Mouse (Mus musculus) lung, embryonic 14.5 days (tissue): ENCODE measurements around the gene Baiap2. TPM values are rescaled to one million over a fixed set of nuclear protein-coding genes. Genes with fewer than 3 reads are reported as not detected.

ENCODE experiments used
- ATAC-seq: fragments of 200-750 bp; cut with Nextera tagmentation; 2 replicates; pipeline ENCODE4 v1.8.0; 2017; ENCODE audit warnings: mild to moderate bottlenecking, moderate TSS enrichment, moderate library complexity; ENCODE audit not compliant: insufficient read depth
- DNase-seq: peaks from one replicate; pipeline ENCODE4 v3.0.0-alpha.2; 2015
- H3K27ac ChIP-seq: fragments of 300-500 bp; sonication (generic); 2 replicates; pipeline ENCODE4 v1.5.1; 2014; ENCODE audit warnings: low read depth, mild to moderate bottlenecking, moderate library complexity
- H3K27me3 ChIP-seq: fragments of 300-500 bp; sonication (generic); 2 replicates; pipeline ENCODE4 v1.6.1; 2014; ENCODE audit warnings: low read length, control low read depth; ENCODE audit not compliant: insufficient read depth
- H3K36me3 ChIP-seq: fragments of 300-500 bp; sonication (generic); 2 replicates; pipeline ENCODE4 v1.6.1; 2014; ENCODE audit warnings: control low read depth; ENCODE audit not compliant: insufficient read depth
- H3K4me1 ChIP-seq: fragments of 300-500 bp; sonication (generic); 2 replicates; pipeline ENCODE4 v1.6.1; 2014; ENCODE audit warnings: antibody characterized with exemption, control low read depth; ENCODE audit not compliant: insufficient read depth
- H3K4me2 ChIP-seq: fragments of 300-500 bp; sonication (generic); 2 replicates; pipeline ENCODE4 v1.6.1; 2014; ENCODE audit warnings: mild to moderate bottlenecking
- H3K4me3 ChIP-seq: fragments of 300-500 bp; sonication (generic); 2 replicates; pipeline ENCODE4 v1.5.1; 2014; ENCODE audit warnings: low read depth, low read length
- H3K9ac ChIP-seq: fragments of 300-500 bp; sonication (generic); 2 replicates; pipeline ENCODE4 v1.6.1; 2014
- H3K9me3 ChIP-seq: fragments of 300-500 bp; sonication (generic); 2 replicates; pipeline ENCODE4 v1.6.1; 2016; ENCODE audit warnings: low read depth, low read length, control low read depth
- CTCF ChIP-seq: IDR thresholded peaks from 2 replicates; pipeline ENCODE4 v1.5.1; 2016; ENCODE audit warnings: antibody characterized with exemption, low read depth
- WGBS: fragments of 180-500 bp; shearing (Covaris S2); extraction: QIAGEN DNeasy Blood & Tissue Kit; methylation state at CpG from one replicate; pipeline ENCODE4 v1.1.7; 2014; 5-methylcytosine and 5-hydroxymethylcytosine counted together
- polyA plus RNA-seq: library from polyadenylated mRNA; unstranded; fragments of >200 nt; fragmentation: Nextera tagmentation; extraction: Ambion mirVana; gene quantifications from 2 replicates; pipeline ENCODE4 v1.2.1, GENCODE M21; 2014

Baiap2 gene
- polyA plus RNA-seq, 1 experiment from 2014 or later, result 20.4 TPM

- no peaks in the 10 kb centered on the region for H3K27me3 ChIP-seq
- H3K4me3 ChIP-seq, result no peak overlapping the region
- H3K4me1 ChIP-seq, result no peaks in the 10 kb centered on the region
- peaks cover 20% of the 10 kb centered on the region; the same call in 1 of the 2 replicates for H3K36me3 ChIP-seq
- H3K4me2 ChIP-seq, result no peak overlapping the region
- no peak for DNase-seq
- WGBS, result 65% methylated on average over 3 of the region's 3 CpGs
- H3K27ac ChIP-seq, result no peak overlapping the region
- TF ChIP-seq CTCF, result no peak
- no peaks in the 10 kb centered on the region for H3K9me3 ChIP-seq
- H3K9ac ChIP-seq, result no peak overlapping the region
- no peak for ATAC-seq
Measured at GRCm38 (mm10) chr11:119961511-119961910, 18.9 kb downstream of the Baiap2 start.

GRCm38 (mm10) chr11:119965053-119965452, 22.5 kb downstream of the Baiap2 start:
- H3K9me3 ChIP-seq, result no peaks in the 10 kb centered on the region
- H3K4me2 ChIP-seq, result no peak overlapping the region
- H3K27ac ChIP-seq, result no peak overlapping the region
- WGBS, result 25% methylated on average over 9 of the region's 9 CpGs
- H3K4me1 ChIP-seq, result no peaks in the 10 kb centered on the region
- no peak overlapping the region for H3K4me3 ChIP-seq
- TF ChIP-seq CTCF, result no peak
- H3K27me3 ChIP-seq, result no peaks in the 10 kb centered on the region
- DNase-seq, result no peak
- ATAC-seq, result no peak
- H3K36me3 ChIP-seq, result peaks cover 27% of the 10 kb centered on the region; the same call in 1 of the 2 replicates
- H3K9ac ChIP-seq, result no peak overlapping the region

DNA sequence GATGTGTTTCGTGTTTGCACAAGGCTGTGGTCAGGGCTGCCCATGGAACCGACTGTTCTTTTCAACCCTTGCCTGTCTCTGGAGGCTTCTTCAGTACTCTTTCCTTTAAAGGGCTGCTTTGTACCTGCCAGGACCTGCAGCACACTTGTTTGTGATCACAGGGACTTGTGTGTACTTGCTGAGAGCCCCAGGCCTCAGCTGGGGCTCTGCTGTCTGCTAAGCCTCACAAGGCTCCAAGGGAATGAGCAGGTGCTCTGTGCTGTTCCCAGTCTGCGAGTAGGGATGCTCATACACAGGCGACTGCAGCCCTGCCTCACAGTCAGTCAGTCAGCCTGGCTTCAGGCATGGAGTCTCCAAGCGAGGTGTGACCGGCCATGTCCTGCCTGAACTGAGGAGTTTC, 23.7 kb downstream of the Baiap2 start:
- Histone ChIP-seq H3K9ac (no peak overlapping the region), H3K4me2 (no peak overlapping the region), H3K4me3 (no peak overlapping the region), H3K9me3 (no peaks in the 10 kb centered on the region), H3K27ac (no peak overlapping the region), H3K27me3 (no peaks in the 10 kb centered on the region), H3K36me3 (peaks cover 23% of the 10 kb centered on the region; the same call in 1 of the 2 replicates), H3K4me1 (no peaks in the 10 kb centered on the region)
- no peak for DNase-seq
- TF ChIP-seq CTCF, result no peak
- ATAC-seq, result no peak
- 80% methylated on average over 6 of the region's 6 CpGs for whole genome bisulfite sequencing

GRCm38 (mm10) chr11:119967401-119967800, 24.8 kb downstream of the Baiap2 start:
- no peak overlapping the region for H3K4me2 ChIP-seq
- peaks cover 23% of the 10 kb centered on the region; the same call in 1 of the 2 replicates for H3K36me3 ChIP-seq
- ATAC-seq (no peak), DNase-seq (no peak)
- no peak for TF ChIP-seq CTCF
- 73% methylated on average over 8 of the region's 8 CpGs for WGBS
- no peak overlapping the region for H3K9ac ChIP-seq
- H3K27me3 ChIP-seq, result no peaks in the 10 kb centered on the region
- H3K27ac ChIP-seq, result no peak overlapping the region
- no peak overlapping the region for H3K4me3 ChIP-seq
- H3K4me1 ChIP-seq, result no peaks in the 10 kb centered on the region
- H3K9me3 ChIP-seq, result no peaks in the 10 kb centered on the region

DNA sequence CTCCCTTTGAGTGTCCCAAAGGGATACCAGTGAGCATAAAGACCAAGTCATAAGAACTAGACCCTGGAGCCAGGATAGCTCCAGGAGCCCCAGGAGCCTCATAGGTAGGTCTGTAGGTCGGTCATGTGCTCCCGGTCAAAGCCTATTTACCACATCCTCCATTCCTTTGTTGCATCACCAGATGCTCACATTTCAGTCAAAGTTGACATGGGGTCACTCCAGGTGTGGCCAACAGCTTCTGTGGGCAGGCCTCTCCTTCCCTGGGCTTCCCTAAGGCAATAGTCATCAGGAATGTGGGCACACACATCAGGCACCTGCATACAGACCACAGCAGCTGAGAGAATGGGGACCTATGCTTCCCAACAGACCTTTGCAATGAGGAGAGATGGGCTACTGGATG, 25.3 kb downstream of the Baiap2 start:
- no peak overlapping the region for H3K27ac ChIP-seq
- DNase-seq (no peak), ATAC-seq (no peak)
- H3K4me3 ChIP-seq, result no peak overlapping the region
- 76% methylated on average over 2 of the region's 2 CpGs for WGBS
- TF ChIP-seq CTCF, result no peak
- no peaks in the 10 kb centered on the region for H3K4me1 ChIP-seq
- no peaks in the 10 kb centered on the region for H3K27me3 ChIP-seq
- H3K4me2 ChIP-seq, result no peak overlapping the region
- no peak overlapping the region for H3K9ac ChIP-seq
- no peaks in the 10 kb centered on the region for H3K9me3 ChIP-seq
- H3K36me3 ChIP-seq, result peaks cover 23% of the 10 kb centered on the region; the same call in 1 of the 2 replicates

DNA sequence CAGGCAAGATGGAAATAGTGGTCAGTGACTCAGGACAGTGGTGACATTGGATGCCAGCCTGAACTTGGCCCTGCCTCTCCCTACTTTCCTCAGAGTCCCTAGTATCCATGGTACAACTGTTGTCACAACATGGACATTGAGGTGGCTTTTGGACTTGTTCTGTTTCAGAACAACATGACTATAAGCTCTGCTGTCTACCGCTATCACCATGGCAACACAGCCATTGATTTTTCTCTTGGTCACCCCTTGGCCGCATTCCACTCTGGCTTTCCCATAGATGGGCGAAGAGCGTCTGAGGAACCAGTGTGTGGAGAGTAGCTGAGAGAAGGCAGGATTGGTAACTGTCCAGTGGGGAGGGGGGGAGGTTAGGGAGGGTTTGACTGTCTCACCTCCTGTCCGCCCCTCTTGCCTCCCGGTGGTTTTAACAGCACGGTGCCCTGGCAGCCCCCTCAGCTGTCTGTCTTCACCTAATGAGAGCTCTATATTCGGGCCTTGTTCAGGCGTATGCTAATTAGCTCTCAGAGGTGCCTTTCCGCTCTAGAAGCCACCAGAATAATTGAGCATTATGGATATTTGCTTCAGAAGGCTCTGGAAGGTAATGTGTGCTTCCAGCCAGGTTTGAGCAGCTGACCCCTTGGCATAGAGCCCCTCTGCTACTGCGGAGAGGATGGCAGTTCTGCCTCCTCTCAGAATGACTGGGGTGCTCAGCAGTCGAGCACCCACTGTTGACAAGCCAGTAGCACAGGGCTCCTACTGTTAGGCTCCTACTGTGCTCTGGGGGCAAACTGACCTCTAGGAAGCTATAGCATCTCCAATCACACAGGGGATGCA, 27.7 kb downstream of the Baiap2 start:
- no peaks in the 10 kb centered on the region for H3K4me1 ChIP-seq
- no peaks in the 10 kb centered on the region for H3K27me3 ChIP-seq
- peaks cover 15% of the 10 kb centered on the region; the same call in 1 of the 2 replicates for H3K36me3 ChIP-seq
- H3K4me2 ChIP-seq, result no peak overlapping the region
- H3K27ac ChIP-seq, result no peak overlapping the region
- TF ChIP-seq CTCF, result no peak
- no peak overlapping the region for H3K4me3 ChIP-seq
- ATAC-seq, result no peak
- 71% methylated on average over 12 of the region's 12 CpGs for WGBS
- H3K9me3 ChIP-seq, result no peaks in the 10 kb centered on the region
- DNase-seq, result no peak
- H3K9ac ChIP-seq, result no peak overlapping the region

DNA sequence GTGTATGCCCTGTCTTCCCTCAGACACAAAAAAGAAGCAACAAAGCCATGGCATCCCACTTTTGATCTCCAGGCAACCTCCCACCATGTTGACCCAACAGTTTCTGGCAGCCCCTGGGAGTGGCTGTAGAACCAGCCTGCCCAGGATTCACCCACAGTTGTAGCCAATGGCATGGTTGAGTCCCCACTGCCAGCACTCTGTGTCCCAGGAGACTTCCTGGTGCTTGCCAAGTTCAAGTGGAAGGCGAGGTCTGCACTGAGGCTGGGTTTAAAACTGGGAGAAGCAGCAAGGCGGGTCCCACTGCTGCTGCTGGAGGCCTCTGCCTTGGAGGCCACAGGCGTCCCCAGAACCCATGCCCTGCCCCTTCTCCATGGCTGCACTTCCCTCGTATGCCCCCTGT, 31.2 kb downstream of the Baiap2 start:
- no peaks in the 10 kb centered on the region for H3K9me3 ChIP-seq
- H3K9ac ChIP-seq, result no peak overlapping the region
- H3K36me3 ChIP-seq, result peaks cover 6% of the 10 kb centered on the region; the same call in 1 of the 2 replicates
- ATAC-seq (no peak), DNase-seq (no peak)
- no peak for TF ChIP-seq CTCF
- H3K4me2 ChIP-seq, result no peak overlapping the region
- H3K27ac ChIP-seq, result no peak overlapping the region
- H3K27me3 ChIP-seq, result no peaks in the 10 kb centered on the region
- 70% methylated on average over 4 of the region's 4 CpGs for WGBS
- no peak overlapping the region for H3K4me3 ChIP-seq
- no peaks in the 10 kb centered on the region for H3K4me1 ChIP-seq
